Mouse (Mus musculus): Measurements from ENCODE around the gene Gm8127. TPM values are rescaled to one million over a fixed set of nuclear protein-coding genes. Genes with fewer than 3 reads are reported as not detected.
"Not testable (repeated sequence)": the region's sequence is repeated elsewhere in the genome, so short reads cannot be mapped to it uniquely, and the experiment has no call there.

Gene Gm8127
- polyA plus RNA-seq, 1 experiment from 2014 or later, result not detected

DNA sequence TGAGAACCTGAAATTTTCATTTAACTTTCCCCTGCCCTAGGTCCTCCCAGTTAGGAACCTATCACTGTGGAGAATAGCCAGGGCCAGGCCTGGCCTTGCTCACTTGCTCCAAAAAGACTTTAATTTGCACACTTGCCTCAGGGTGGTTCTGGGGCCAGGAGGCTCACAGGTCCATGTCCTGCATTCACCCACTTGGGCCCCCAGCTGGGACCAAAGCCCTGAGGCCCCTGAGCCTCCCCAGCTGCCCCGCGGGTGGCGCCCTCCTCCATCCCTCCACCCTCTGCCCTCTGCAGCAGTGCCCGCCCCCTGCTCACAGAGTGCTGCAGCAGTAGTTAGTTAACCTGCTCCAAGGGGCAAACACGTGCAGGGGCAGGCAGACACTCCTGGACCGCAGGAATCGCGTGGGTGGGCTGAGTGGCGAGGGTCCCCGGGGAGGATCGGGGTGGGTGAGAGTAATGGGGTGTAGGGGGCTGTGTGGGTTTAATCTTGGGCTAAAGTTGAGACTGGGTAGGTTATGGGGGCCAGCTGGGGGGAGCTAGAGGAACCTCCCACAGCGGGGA is 43.9 kb downstream of the Gm8127 start:
- ATAC-seq (replicated peaks; ENCODE audit: low FRiP score); H3K9me3 ChIP-seq (ENCODE audit: control insufficient read depth, low read length); H3K36me3 ChIP-seq (ENCODE audit: control insufficient read depth, insufficient read depth, low read length); H3K4me1 ChIP-seq (replicated peaks; ENCODE audit: control insufficient read depth, insufficient read depth, low read length); H3K9ac ChIP-seq (ENCODE audit: low read length); DNase-seq (ENCODE audit: low spot score); H3K27ac ChIP-seq (ENCODE audit: low read depth, low read length); H3K4me2 ChIP-seq (ENCODE audit: low read depth, low read length, severe bottlenecking); H3K27me3 ChIP-seq (ENCODE audit: control insufficient read depth, insufficient read depth, low read length); H3K4me3 ChIP-seq (ENCODE audit: low read depth, low read length): not testable (repeated sequence)
- WGBS, result 25% methylated on average over 10 of the region's 12 CpGs

Other genes with a start within 250 kb of the Gm8127 start
- gene Gm8094, start 217.2 kb downstream of the Gm8127 start, polyA plus RNA-seq (2014; fragmentation: Nextera tagmentation; extraction: Ambion mirVana), result not detected in 2 replicates
- not detected in 2 replicates for gene Gm8104, start 193.2 kb downstream of the Gm8127 start, polyA plus RNA-seq (2014; fragmentation: Nextera tagmentation; extraction: Ambion mirVana)
- gene Gm7233, start 114.0 kb downstream of the Gm8127 start, polyA plus RNA-seq (2014; fragmentation: Nextera tagmentation; extraction: Ambion mirVana), result not detected in 2 replicates
- gene Gm8122, start 58.5 kb downstream of the Gm8127 start, polyA plus RNA-seq (2014; fragmentation: Nextera tagmentation; extraction: Ambion mirVana), result not detected in 2 replicates
- not detected in 2 replicates for gene Gm8126, start 35.2 kb downstream of the Gm8127 start, polyA plus RNA-seq (2014; fragmentation: Nextera tagmentation; extraction: Ambion mirVana)
- gene Gm9732, start 18.8 kb downstream of the Gm8127 start, polyA plus RNA-seq (2014; fragmentation: Nextera tagmentation; extraction: Ambion mirVana), result not detected in 2 replicates
- gene 1700001F09Rik, start 54.0 kb upstream of the Gm8127 start, polyA plus RNA-seq (2014; fragmentation: Nextera tagmentation; extraction: Ambion mirVana), result not detected in 2 replicates
- not detected in 2 replicates for gene Gm8138, start 122.5 kb upstream of the Gm8127 start, polyA plus RNA-seq (2014; fragmentation: Nextera tagmentation; extraction: Ambion mirVana)
- not detected in 2 replicates for gene Gm5799, start 249.7 kb upstream of the Gm8127 start, polyA plus RNA-seq (2014; fragmentation: Nextera tagmentation; extraction: Ambion mirVana)